Mouse (Mus musculus): ENCODE measurements around the gene Tbcel. TPM values are rescaled to one million over a fixed set of nuclear protein-coding genes. Genes with fewer than 3 reads are reported as not detected.

The Tbcel gene
- 2.8 and 3.7 TPM in 2 replicates for polyA plus RNA-seq (2021; fragmentation: Nextera tagmentation)
- long read RNA-seq, experiment 1, partial matches to known transcripts: 1 of 10 reads
- long read RNA-seq, experiment 1, other reads (novel, unspliced or antisense): 9 of 10 reads
- long read RNA-seq, experiment 2, partial matches to known transcripts: 0 of 14 reads
- long read RNA-seq, experiment 2, other reads (novel, unspliced or antisense): 14 of 14 reads

DNA sequence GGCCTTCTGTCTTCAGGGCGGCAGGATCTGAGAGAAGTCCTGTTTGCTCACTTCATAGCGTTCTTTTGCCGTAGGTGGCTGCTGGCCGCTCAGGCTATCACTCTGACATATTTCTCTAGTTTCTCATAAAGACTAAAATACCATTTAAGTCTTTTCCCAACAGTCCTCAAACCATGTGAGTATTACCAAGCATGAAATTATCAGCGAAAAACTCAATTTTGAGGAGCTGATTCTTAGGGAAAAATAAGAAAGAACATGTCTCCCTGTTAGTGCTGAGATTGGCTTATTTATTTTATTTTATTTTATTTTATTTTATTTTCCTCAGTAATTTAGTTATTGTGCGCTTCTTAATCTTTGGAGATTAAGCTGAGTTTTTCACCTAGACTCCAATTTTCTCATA, at the start of gene Tbcel:
Gene Tbcel, minus strand, starts transcription at position 101 of the 400 bp plus-strand sequence.

DNA sequence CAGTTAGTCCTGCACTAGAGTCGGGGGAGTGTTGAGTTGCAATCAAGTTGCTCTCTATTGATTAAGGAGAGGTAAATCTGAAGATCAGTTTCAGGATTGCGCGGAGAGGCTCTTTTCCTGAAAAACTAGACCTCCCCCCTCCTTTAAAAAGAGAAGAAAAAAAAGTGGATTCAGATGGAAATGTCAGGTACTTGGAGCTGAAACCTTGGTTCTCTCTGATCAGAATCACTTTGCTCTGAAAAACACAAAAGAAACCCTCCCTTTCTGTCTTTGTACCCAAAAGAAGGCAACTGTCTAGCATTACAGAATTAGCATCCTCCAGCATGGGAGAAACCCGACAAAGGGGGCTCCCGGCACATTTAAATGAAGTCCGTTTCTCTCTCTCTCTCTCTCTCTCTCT, 107.8 kb downstream of the Tbcel start, which contains the start of gene Tecta:
Gene Tecta, minus strand, starts transcription at position 101 of the 400 bp plus-strand sequence.

Other genes starting within 250 kb of the Tbcel start
- 53.3 and 66.0 TPM in 2 replicates for gene Sc5d, start 243.6 kb downstream of the Tbcel start, polyA plus RNA-seq (2021; fragmentation: Nextera tagmentation)
- 0.06 TPM in 1 of 2 replicates, not detected in the other for gene Tecta, start 107.9 kb downstream of the Tbcel start, polyA plus RNA-seq (2021; fragmentation: Nextera tagmentation)